Mouse (Mus musculus) layer of hippocampus, adult 8-10 months (tissue): ENCODE measurements around the gene Scamp5. TPM values are rescaled to one million over a fixed set of nuclear protein-coding genes. Genes with fewer than 3 reads are reported as not detected.

Experiments
- DNase-seq, 2 experiments: peaks; one replicate each; pipeline ENCODE4 v3.0.0; 2022; ENCODE audit warnings: low spot score in 2 of 2
- total RNA-seq, 4 experiments: library from RNA; stranded (reverse); gene quantifications; 2 replicates each; pipeline ENCODE4 v1.2.4; 2022

Gene Scamp5
- total RNA-seq, 4 experiments from 2014 or later: 361 to 395 (median 373) TPM

DNA sequence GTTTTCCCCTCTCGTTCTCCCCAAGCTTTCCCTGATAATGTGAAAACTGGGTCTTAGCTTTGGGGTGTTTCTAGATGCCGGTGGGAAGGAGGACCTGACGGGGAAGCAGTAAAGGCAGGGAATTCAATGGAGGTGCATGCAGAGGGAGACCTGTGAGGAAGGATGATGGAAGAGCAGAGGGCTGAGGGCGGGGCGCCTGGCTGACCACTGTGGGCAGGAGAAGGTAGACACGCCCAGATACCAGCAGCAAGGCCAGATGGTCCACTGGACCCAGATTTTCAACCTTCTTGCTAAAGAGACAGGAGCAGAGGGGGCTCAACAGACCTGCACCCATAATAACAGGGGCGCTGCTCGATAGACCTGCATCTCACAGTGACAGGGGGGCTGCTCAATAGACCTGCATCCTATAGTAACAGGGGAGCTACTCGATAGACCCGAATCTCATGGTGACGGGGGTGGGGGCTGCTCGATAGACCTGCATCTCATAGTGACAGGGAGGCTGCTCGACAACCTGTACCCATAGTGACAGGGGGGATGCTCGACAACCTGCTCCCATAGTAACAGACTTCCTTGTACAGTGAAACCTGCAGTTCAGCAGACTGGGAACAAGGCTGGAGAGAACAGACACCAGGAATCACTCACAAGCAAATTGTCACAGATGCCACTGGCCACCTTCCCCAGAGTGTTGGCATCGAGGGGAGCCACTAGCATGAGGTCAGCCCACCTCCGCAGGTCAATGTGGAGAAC is 48.2 kb downstream of the Scamp5 start:
- DNase-seq: no peak

GRCm38 (mm10) chr9:57417341-57417740 is 50.5 kb downstream of the Scamp5 start:
- no peak for DNase-seq

DNA sequence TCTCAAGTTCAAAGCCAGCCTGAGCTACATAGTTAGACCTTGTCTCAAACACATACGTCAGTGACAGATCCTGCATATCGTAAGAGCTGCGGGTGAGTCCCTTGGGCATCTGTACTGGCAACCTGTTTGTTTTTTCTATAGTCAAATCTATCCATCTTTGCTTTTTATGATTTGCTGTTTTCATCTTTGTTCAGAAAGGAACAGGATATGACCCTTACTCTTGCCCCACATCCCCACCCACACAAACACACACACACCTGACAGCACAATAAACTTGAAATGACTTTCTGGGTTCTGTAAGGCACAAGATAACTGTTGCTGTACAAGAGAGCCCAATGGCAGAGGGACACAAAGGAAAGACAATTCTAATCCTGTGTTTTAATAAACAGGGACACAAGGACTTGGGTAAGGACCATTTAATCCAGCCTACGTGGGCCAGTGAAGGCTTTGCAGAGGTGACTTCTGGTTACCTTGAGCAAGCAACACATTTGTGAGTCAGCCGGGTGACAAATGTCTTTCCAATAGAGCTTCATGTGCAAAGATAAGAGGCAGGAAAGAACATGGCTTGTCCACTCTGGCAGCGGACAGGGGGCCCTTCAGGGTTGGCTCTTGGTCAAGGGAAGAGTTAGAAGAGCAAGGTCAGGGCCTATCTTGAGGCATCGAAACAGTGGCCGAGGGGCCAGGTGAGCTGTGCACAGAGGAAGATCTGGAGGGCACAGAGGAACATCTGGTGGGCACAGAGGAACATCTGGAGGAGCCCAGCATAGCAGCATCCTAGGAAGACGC is 60.5 kb downstream of the Scamp5 start:
- no peak for DNase-seq

DNA sequence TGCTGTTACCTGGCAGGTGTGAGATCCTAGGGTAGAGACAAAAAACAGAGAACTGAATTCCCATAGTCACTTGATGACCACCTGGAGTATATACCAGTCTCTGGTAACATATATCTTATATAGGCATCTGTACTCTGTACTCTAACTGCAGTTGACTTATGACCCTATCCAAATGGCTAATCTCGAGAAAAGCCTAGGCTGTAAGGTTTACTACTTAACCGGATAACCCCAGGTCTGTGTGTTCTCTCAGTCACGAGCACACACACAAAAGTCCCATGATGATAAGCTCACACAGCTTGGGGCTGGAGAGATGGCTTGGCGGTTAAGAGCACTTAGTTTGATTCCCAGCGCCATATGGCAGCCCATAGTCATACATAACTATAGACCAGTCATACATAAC is 61.5 kb downstream of the Scamp5 start:
- DNase-seq: no peak

GRCm38 (mm10) chr9:57404036-57404435 is 63.8 kb downstream of the Scamp5 start:
- DNase-seq: no peak

- no peak for DNase-seq
These were observed 65.3 kb downstream of the Scamp5 start for GRCm38 (mm10) chr9:57402318-57403251.

DNA sequence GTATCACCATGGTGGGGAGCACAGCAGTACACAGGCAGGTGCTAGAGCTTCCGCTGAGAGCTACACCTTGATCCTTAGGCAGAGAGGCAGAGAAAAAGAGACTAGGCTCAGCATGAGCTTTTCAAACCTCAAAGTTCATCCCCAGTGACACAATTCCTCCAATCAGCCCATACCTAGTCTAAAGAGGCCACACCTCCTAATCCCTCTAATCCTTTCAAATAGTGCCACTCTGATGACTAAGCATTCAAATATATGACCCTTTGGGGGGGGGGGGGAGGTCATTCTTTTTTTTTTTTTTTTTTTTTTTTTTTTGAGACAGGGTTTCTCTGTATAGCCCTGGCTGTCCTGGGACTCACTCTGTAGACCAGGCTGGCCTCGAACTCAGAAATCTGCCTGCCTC is 69.1 kb downstream of the Scamp5 start:
- no peak for DNase-seq

DNA sequence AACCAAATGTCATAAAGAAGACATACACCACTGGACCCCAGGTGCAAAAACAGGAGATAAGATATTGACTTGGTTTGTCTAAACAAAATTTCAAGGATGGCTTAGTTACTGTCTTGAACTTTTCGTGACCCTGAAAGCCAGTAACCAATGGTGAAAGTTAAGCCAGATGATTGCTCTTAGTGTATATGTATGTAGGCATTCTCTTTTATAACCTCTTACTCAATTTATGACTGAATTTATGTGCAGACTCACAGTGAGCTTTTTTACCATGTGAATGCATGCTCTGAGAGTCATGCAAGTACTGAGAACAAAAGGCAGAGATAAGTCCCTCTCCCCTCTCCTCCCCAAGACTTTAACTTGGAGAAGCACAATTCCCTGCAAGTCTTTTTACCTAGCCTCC is 75.0 kb downstream of the Scamp5 start:
- DNase-seq: no peak

Other genes with a start within 250 kb of the Scamp5 start
- gene Trcg1, start 231.5 kb downstream of the Scamp5 start, total RNA-seq: not detected
- gene 1700017B05Rik, start 205.4 kb downstream of the Scamp5 start, total RNA-seq: 10 to 100 TPM; 25.0 to 43.8 (median 34.1) TPM
- gene Ppcdc, start 27.9 kb downstream of the Scamp5 start, total RNA-seq: 10 to 100 TPM; 16.1 to 26.1 (median 23.2) TPM
- gene Rpp25, start 36.0 kb upstream of the Scamp5 start, total RNA-seq: 10 to 100 TPM in 3 of 4 experiments, 1 to 10 TPM in 1; 9.1 to 11.8 (median 10.3) TPM
- 100 to 1,000 TPM; 345 to 380 (median 364) TPM for gene Cox5a, start 53.2 kb upstream of the Scamp5 start, total RNA-seq
- 10 to 100 TPM; 16.0 to 23.5 (median 20.0) TPM for gene Fam219b, start 69.5 kb upstream of the Scamp5 start, total RNA-seq
- 10 to 100 TPM; 68.8 to 80.6 (median 77.5) TPM for gene Mpi, start 84.7 kb upstream of the Scamp5 start, total RNA-seq
- gene Scamp2, start 92.9 kb upstream of the Scamp5 start, total RNA-seq: 10 to 100 TPM; 26.5 to 35.2 (median 31.9) TPM
- gene Ulk3, start 121.4 kb upstream of the Scamp5 start, total RNA-seq: 10 to 100 TPM; 29.9 to 40.1 (median 37.8) TPM
- 1 to 10 TPM; 3.5 to 6.1 (median 4.1) TPM for gene Cplx3, start 138.2 kb upstream of the Scamp5 start, total RNA-seq
- not detected for gene Lman1l, start 152.7 kb upstream of the Scamp5 start, total RNA-seq
- 10 to 100 TPM; 38.4 to 46.7 (median 43.0) TPM for gene Csk, start 185.6 kb upstream of the Scamp5 start, total RNA-seq
- gene Cyp1a2, start 215.6 kb upstream of the Scamp5 start, total RNA-seq: not detected
- under 1 TPM in 3 of 4 experiments, not detected in 1; 0.12 to 0.36 (median 0.32) TPM for gene Cyp1a1, start 219.9 kb upstream of the Scamp5 start, total RNA-seq
- 10 to 100 TPM; 14.0 to 23.7 (median 14.6) TPM for gene Edc3, start 240.5 kb upstream of the Scamp5 start, total RNA-seq